Mouse (Mus musculus): ENCODE data around the gene Igfbpl1.

The Igfbpl1 gene

GRCm38 (mm10) chr4:45826275-45827040 is at the start of gene Igfbpl1:
Igfbpl1 (minus strand) TSS chr4:45826923.
- DNase-seq (ENCODE audit: low read depth, low spot score) = peak; percentile 81

GRCm38 (mm10) chr4:45872147-45872546 is 45.4 kb upstream of the Igfbpl1 start:
- DNase-seq (ENCODE audit: low read depth, low spot score) = no peak

GRCm38 (mm10) chr4:45869021-45869815 is 42.5 kb upstream of the Igfbpl1 start:
- peak; percentile 65 for DNase-seq (ENCODE audit: low read depth, low spot score)

GRCm38 (mm10) chr4:45867416-45867815 is 40.7 kb upstream of the Igfbpl1 start:
- DNase-seq (ENCODE audit: low read depth, low spot score) = peak; percentile 59

GRCm38 (mm10) chr4:45861160-45861559 is 34.4 kb upstream of the Igfbpl1 start:
- no peak for DNase-seq (ENCODE audit: low read depth, low spot score)

- DNase-seq (ENCODE audit: low read depth, low spot score) = peak; percentile 79
Observed at GRCm38 (mm10) chr4:45855803-45856424, 29.2 kb upstream of the Igfbpl1 start.

GRCm38 (mm10) chr4:45853496-45854246 is 26.9 kb upstream of the Igfbpl1 start:
- DNase-seq (ENCODE audit: low read depth, low spot score) = no peak

- peak; percentile 57 for DNase-seq (ENCODE audit: low read depth, low spot score)
Observed at GRCm38 (mm10) chr4:45851640-45852051, 24.9 kb upstream of the Igfbpl1 start.

- peak; percentile 35 for DNase-seq (ENCODE audit: low read depth, low spot score)
Observed at GRCm38 (mm10) chr4:45849419-45849818, 22.7 kb upstream of the Igfbpl1 start.

GRCm38 (mm10) chr4:45848825-45849156 is 22.1 kb upstream of the Igfbpl1 start:
- DNase-seq (ENCODE audit: low read depth, low spot score) = no peak

- DNase-seq (ENCODE audit: low read depth, low spot score) = no peak
Observed at GRCm38 (mm10) chr4:45848109-45848824, 21.5 kb upstream of the Igfbpl1 start, which contains the start of gene Stra6l. Stra6l (plus strand) TSS chr4:45848664.

- DNase-seq (ENCODE audit: low read depth, low spot score) = no peak
Observed at GRCm38 (mm10) chr4:45846263-45846662, 19.5 kb upstream of the Igfbpl1 start.

- peak; percentile 81 for DNase-seq (ENCODE audit: low read depth, low spot score)
Observed at GRCm38 (mm10) chr4:45844355-45844754, 17.6 kb upstream of the Igfbpl1 start.

- DNase-seq (ENCODE audit: low read depth, low spot score) = peak; percentile 87
Observed at GRCm38 (mm10) chr4:45833461-45833860, 6.7 kb upstream of the Igfbpl1 start.

GRCm38 (mm10) chr4:45831996-45832395 is 5.3 kb upstream of the Igfbpl1 start:
- DNase-seq (ENCODE audit: low read depth, low spot score) = no peak

- no peak for DNase-seq (ENCODE audit: low read depth, low spot score)
Observed at GRCm38 (mm10) chr4:45829907-45830759, 3.4 kb upstream of the Igfbpl1 start.

- DNase-seq (ENCODE audit: low read depth, low spot score) = no peak
Observed at GRCm38 (mm10) chr4:45824761-45825556, 1.8 kb downstream of the Igfbpl1 start.

GRCm38 (mm10) chr4:45824049-45824760 is 2.5 kb downstream of the Igfbpl1 start:
- DNase-seq (ENCODE audit: low read depth, low spot score) = no peak
